Mouse (Mus musculus) CD4-positive, CD25-positive, alpha-beta regulatory T cell, adult 4 months (primary cell): ENCODE data around the gene Kif13a. TPM values are rescaled to one million over a fixed set of nuclear protein-coding genes. Genes with fewer than 3 reads are reported as not detected.

ENCODE experiments used
- ATAC-seq: one replicate; pipeline ENCODE4 v1.8.0; 2017
- polyA plus RNA-seq, 2 experiments: library from polyadenylated mRNA; unstranded; fragments of 100-300 nt; shearing (Covaris generic); gene quantifications; one replicate each; pipeline ENCODE4 v1.2.1; 2017

Gene Kif13a
- polyA plus RNA-seq, 2 experiments from 2014 or later: 5.6 to 7.0 TPM

DNA sequence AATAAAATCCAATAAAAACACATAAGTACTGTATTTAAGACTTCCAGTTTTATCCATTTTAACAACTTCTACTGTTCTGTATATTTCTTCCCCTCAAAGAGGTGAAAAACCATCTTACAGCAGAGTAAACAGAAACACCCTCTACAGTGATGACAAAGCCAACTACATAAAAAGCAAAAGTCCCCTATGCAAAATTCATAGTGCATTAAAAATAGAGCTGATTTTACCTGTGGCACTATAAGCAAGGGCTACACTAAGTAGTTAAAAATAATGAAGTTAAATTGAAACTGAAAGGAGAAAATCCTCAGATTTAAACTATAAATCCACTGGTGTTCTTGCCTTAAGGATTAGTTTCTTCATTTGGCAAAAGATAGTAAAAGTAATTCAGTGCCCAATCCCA, 208.7 kb downstream of the Kif13a start:
- peak; percentile 52 for ATAC-seq

DNA sequence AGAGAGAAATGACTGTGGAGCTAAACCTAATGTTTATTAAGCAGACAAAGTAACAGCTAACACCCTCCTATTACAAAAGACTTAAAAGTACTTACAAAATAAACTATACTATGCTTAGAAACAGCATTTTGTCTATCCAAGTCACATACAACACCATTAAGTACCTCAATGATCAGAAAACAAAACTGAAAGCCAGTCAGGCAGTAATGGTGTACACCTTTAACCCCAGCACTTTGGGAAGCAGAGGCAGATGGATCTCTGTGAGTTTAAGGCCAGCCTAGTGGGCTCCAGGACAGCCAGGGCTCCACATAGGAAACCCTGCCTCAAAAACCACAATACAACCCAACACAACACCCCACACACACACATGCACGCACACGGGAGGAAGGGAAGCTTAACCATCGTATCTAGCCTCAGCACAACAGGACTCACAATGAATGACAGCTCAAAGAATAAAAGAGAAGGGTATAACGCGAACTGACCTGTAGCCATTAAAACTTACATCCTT, 210.7 kb downstream of the Kif13a start:
- ATAC-seq: peak; percentile 53

- no peak for ATAC-seq
Observed at GRCm38 (mm10) chr13:46715976-46716639, 213.6 kb downstream of the Kif13a start.

DNA sequence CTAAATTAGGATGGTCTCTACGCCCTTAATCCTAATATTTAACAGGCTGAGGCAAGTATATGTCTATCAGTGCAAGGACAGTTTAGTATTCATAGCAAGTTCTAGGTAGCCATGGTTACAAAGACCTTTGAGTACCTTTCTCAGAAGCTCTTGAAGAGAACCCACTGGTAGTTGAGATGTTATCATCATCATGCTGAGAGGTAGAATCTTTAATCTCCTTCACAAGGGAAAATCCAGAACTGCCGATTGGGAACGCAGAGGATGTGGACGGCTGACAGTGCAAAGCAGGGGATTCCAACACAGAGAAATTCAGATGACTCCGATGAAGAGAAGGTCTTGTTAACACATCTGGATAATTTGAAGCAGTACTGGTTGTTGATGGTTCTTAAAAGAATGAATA, 216.2 kb downstream of the Kif13a start:
- ATAC-seq: peak; percentile 73

DNA sequence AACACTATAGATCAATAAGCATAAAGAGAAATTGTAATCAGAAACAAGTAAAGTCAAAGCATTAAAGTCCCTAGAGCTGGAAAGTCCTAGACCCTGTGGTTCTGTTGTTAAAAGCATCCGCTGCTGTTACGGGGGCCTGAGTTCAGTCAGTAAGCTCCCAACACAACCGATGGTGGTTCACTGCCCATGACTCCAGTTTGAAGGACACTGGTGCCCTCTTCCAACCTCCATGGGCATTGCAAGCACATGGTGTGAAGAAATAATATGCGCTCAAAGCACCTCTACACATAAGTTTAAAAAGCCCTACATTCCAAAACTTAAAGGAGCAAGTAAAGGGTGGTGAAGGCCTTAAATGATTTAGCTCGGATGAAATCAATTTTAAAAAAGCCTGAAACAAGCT, 226.5 kb downstream of the Kif13a start:
- peak; percentile 51 for ATAC-seq

- no peak for ATAC-seq
Observed at GRCm38 (mm10) chr13:46701486-46701885, 228.2 kb downstream of the Kif13a start.

- ATAC-seq: no peak
Observed at GRCm38 (mm10) chr13:46699372-46699771, 230.3 kb downstream of the Kif13a start.

Other genes with a start within 250 kb of the Kif13a start
- 10 to 100 TPM; 51.7 to 77.9 TPM for gene Nup153, start 201.9 kb downstream of the Kif13a start, polyA plus RNA-seq
- gene Nhlrc1, start 85.0 kb upstream of the Kif13a start, polyA plus RNA-seq: under 1 TPM in 1 of 2 experiments, not detected in 1; 0.13 TPM
- 10 to 100 TPM; 18.3 to 31.2 TPM for gene Kdm1b, start 113.6 kb upstream of the Kif13a start, polyA plus RNA-seq
- 1 to 10 TPM; 4.1 to 9.2 TPM for gene Tpmt, start 114.9 kb upstream of the Kif13a start, polyA plus RNA-seq
- gene Dek, start 176.3 kb upstream of the Kif13a start, polyA plus RNA-seq: 100 to 1,000 TPM in 1 of 2 experiments, 10 to 100 TPM in 1; 86.7 to 104 TPM
- under 1 TPM in 1 of 2 experiments, not detected in 1; 0.08 TPM for gene Rnf144b, start 192.8 kb upstream of the Kif13a start, polyA plus RNA-seq